Mouse (Mus musculus) fat pad, adult 2 months (tissue): ENCODE results near the gene Wt1.

Experiments
- DNase-seq: peaks from one replicate; pipeline ENCODE4 v3.0.0-alpha.2; 2011; ENCODE audit warnings: low read depth, low spot score; ENCODE audit errors: extremely low read depth

The Wt1 gene

GRCm38 (mm10) chr2:105126279-105126678, at the start of gene Wt1:
TSS of gene Wt1 (plus strand) at chr2:105126529.
- no peak for DNase-seq

GRCm38 (mm10) chr2:105077151-105077550, 49.2 kb upstream of the Wt1 start:
- no peak for DNase-seq

DNA sequence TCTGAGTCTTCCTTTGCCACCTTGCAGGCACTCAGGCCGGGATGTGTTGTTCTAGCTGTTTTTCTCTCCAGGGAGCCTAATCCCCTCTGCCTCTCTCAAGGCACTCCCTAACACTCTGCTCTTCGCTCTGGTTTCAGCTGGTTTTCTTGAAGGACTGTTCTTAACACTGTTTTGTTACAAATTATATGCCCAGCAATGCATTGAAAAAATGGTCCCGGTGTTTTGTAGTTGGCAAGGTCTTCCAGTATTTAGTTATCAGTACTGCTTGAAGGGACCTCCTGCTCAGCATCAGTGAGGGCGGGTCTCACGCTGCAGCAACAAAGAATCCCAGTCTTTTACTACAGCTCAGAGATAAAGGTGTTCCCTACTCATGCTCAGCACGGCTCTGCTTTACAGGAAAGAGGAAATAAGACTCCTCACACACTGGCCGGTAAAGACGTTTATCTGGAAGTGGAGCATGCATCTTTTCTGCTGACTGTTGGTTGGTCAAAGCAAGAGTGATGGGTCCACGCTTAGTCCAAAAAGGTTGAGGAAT, 44.0 kb upstream of the Wt1 start:
- DNase-seq = no peak

DNA sequence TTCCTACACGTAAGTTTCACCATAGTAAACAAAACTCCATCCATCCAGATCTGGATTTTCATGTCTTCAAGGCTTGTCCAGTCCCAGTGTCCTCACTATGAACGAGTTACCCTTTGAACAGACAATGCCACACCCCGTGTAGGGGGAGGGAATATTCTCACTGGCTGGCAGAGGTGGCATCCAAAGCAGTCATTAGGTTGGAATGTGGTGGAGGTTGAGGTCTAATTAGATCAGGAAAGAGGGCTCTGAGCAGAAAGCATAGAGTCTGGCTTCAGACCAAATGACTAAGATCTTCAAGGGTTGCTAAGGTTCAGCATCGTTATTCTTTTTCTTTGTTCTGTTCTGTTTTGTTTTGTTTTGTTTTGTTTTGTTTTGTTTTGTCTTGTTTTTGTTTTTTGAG, 42.3 kb upstream of the Wt1 start:
- no peak for DNase-seq

DNA sequence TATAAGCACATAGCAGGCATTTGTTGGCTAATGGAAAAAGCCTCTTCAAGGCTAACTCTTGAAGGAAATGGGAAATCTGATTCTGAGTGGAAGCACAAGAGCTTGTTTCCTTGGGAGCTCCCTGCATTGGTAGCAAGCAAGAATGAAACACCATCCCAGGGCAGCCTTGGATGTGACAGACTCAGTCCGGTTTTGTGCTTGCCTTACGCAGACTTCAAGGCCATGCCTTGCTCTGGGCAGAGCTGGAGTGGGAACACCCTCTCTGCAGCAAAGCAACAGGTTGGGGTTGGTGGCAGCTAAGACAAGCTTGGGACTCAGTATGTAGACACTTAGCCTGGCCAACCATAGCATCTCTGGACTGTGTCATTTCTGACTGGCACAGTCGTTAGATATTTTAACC, 40.2 kb upstream of the Wt1 start:
- DNase-seq = no peak

- no peak for DNase-seq
Observed at GRCm38 (mm10) chr2:105088005-105088404, 38.3 kb upstream of the Wt1 start.

DNA sequence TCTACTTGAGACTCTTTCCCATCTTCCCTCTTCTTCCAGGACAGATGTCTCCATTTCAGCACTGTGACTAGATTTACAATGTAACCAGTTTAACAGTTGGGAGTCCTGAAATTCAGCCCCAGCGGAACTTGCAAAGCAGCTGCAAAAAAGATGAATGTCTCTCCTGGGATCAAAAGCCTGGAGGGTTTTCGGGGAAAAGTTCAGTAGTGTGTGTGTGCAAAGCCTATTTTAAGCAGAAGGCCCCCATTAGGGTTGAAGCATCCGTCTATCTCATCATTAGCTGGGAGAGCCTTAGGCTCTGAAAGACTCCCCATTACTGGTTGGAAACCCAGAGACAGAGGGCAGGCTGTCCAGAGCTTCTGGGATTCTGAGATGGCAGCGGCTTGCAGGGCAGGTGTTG, 37.2 kb upstream of the Wt1 start:
- DNase-seq = no peak

GRCm38 (mm10) chr2:105089581-105090508, 36.5 kb upstream of the Wt1 start:
- no peak for DNase-seq

GRCm38 (mm10) chr2:105090991-105091390, 35.3 kb upstream of the Wt1 start:
- DNase-seq = no peak

DNA sequence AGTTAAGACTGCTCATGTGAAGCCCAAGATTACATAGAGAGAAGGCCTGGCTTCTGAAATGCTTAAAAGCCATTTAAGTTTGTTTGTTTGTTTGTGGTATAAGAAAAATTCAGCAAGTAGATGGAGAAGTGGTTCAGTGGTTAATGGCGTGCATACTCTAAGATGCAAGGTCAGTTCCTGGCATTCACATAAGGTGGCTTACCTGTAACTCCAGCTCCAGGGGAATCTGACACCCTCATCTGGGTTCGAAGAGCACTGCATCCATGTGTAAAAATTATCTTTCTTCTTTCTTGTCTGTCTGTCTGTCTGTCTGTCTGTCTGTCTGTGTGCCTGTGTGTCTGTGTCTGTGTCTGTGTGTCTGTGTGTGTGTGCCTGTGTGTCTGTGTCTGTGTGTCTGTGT, 34.6 kb upstream of the Wt1 start, which contains the start of gene Gm11060:
Gm11060 (plus strand) TSS at position 301 of the 400 bp plus-strand sequence.
- no peak for DNase-seq

GRCm38 (mm10) chr2:105097294-105097953, 28.9 kb upstream of the Wt1 start:
- DNase-seq = no peak

DNA sequence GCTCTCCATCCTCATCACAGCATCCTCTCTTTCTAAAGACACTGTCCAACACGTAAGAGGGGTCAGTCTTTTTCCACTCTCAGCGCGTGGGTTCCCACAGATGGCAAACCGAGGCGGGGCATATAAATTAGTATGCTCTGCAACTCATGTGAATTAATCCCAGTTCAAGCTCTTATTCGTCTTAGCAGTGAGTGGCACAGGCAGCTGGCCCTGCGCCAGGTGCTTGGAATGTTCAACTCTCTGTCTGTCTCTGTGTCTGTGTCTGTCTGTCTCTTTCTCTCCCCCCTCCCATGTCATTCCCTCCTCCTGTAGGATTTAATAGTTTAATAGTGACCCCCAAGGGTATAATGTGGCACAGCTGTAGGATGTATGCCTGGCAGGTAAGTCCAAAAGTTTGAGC, 26.9 kb upstream of the Wt1 start:
- DNase-seq = no peak

DNA sequence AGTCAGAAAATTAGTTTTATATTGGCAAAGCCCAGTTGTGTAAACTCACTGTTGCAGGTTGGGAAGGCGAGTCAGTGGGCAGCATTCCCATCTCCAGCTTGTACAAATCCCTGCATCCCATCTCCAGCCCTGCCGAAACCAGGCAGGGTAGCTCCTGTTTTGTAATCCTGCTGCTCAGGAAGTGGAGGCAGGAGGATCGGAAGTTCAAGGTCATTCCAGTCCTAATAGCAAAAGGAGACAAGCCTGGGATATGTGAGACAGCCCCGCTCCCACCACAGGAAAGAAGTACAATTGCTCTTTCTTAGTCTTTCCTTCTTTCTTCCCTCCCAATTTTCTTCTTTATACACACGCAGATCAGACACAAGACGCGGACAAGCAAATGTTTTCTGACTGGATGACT, 25.8 kb upstream of the Wt1 start:
- no peak for DNase-seq

- no peak for DNase-seq
Observed at GRCm38 (mm10) chr2:105108703-105109158, 17.6 kb upstream of the Wt1 start.

- DNase-seq = no peak
Observed at GRCm38 (mm10) chr2:105114074-105114473, 12.3 kb upstream of the Wt1 start.

GRCm38 (mm10) chr2:105117669-105118068, 8.7 kb upstream of the Wt1 start:
- no peak for DNase-seq

GRCm38 (mm10) chr2:105122216-105122615, 4.1 kb upstream of the Wt1 start:
- no peak for DNase-seq

DNA sequence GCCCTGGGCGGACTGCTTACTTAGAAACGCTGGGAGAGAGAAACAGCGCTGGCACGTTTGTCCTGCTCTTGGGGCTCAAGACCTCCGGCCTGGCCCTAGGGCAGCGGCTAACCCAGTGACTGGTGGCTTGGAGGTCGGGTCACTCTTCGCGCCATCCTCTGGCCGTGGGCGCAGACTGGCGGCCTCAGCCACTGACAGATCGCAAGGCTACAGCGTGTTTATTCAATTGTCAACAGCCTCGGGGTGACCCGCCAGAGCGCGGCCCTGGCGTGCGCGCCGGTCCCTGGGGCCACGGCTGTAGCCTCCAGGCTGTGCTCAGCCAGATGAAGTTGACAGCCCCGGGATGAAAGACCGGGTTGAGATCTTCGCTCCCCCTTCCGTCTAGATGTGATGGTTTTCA, 3.4 kb upstream of the Wt1 start:
- DNase-seq = no peak

GRCm38 (mm10) chr2:105123431-105123830, 2.9 kb upstream of the Wt1 start:
- DNase-seq = no peak

DNA sequence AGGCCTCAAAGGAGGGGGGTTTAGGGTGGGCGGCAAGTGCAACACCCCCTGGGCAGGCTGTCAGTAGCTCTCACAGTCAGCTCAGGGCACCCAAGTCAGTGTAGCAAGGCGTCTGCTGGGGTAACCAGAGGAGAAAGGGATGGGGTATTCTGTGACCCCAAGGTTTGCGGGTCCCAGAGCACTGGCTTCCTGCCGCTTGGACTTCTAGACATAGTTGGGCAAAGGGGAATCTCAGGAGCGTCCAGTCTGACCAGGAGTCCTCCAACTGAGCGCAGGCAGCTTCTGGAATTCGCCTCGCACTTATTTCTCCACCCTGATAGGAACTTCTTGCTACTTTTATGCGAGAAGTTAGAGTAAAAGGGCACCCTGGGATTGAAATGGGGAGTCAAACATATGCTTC, 2.4 kb upstream of the Wt1 start:
- DNase-seq = no peak

DNA sequence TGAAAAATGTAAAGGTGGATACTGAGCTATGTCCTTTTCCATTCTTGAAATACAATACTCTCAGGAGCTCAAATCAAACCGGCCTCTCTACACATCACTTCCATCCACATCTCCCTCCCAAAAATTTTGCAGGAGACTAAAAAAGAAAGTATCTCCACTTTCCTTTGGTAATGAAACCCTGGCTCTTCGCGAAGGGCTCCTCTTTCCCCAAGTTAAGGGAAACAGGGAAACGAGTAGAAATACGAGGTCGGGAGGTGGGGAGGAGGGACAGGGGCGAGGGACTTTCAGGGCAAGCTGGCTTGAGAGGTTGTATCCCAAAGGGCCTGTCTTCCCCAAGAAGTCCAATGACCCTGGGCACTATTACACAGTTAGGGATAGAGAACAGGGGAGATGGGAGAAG, 1.9 kb upstream of the Wt1 start:
- no peak for DNase-seq

DNA sequence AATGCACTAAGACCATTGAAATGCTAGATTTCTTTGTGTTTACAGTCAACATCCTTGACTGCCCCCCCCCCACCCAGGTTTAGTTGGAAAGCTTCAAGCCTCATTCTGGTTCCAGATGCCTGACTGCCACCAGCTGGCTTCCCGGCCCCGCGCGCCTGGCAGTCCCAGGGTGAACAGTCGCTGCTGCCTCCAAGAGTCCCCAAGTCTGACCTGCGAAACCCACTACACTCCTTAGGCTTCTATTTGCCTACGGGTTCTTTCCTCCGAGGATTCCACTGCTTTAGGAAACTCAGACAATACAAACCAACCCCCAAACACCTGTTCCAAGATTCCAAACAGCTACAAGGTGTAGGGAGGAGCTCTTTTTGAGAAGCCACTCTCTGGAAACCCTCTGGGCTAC, 1.1 kb upstream of the Wt1 start:
- no peak for DNase-seq
